In genomic region chr1:136959491-136959890, GRCm38 (mm10) we compare ENCODE assay signal across 34 mouse cellular contexts. TPM values are rescaled to one million over a fixed set of nuclear protein-coding genes. Genes with fewer than 3 reads are reported as not detected.
DNase-seq lines count a peak whose midpoint lies in the region; ATAC-seq and TF ChIP-seq lines count a peak whose summit lies in the region.
"Had no signal": no experiment of that assay in that cellular context is flagged by ENCODE, and none has a peak within 500 bp of the region (broad histone marks: within the 10 kb centered on the region; RNA-seq: fewer than 3 reads in every experiment).

No protein-coding gene starts in this region.

- H3K36me3 ChIP-seq in intestine, embryonic 14.5 days (ENCODE audit: control insufficient read depth, insufficient read depth, low read length): no peaks in the 10 kb centered on the region
- H3K36me3 ChIP-seq in intestine, embryonic 15.5 days: no peaks in the 10 kb centered on the region
- H3K36me3 ChIP-seq in liver, embryonic 13.5 days: no peaks in the 10 kb centered on the region
- no peaks in the 10 kb centered on the region for H3K36me3 ChIP-seq in small intestine, adult 2 months (ENCODE audit: control insufficient read depth, insufficient read depth, low read length)
- H3K36me3 ChIP-seq in forebrain, embryonic 13.5 days (ENCODE audit: poor library complexity, severe bottlenecking): no peaks in the 10 kb centered on the region
- H3K36me3 ChIP-seq: forebrain, embryonic 10.5 days; kidney, embryonic 15.5 days; limb, embryonic 12.5 days; midbrain, embryonic 10.5 days; neural tube, embryonic 12.5 days had no signal

- peak overlapping the region; percentile 39 for H3K4me2 ChIP-seq in intestine, embryonic 14.5 days (ENCODE audit: low read length)
- peak overlapping the region; percentile 45 for H3K4me2 ChIP-seq in intestine, embryonic 15.5 days (replicated peaks)
- peak overlapping the region; percentile 47 for H3K4me2 ChIP-seq in liver, embryonic 13.5 days
- no peak overlapping the region for H3K4me2 ChIP-seq in forebrain, embryonic 13.5 days
- H3K4me2 ChIP-seq: lung, embryonic 14.5 days had no signal

- no peaks in the 10 kb centered on the region for H3K9me3 ChIP-seq in intestine, embryonic 14.5 days (ENCODE audit: control insufficient read depth, low read length)
- no peaks in the 10 kb centered on the region for H3K9me3 ChIP-seq in intestine, embryonic 15.5 days
- no peaks in the 10 kb centered on the region for H3K9me3 ChIP-seq in liver, embryonic 13.5 days (replicated peaks)
- no peaks in the 10 kb centered on the region for H3K9me3 ChIP-seq in forebrain, embryonic 13.5 days (replicated peaks)
- H3K9me3 ChIP-seq: forebrain, embryonic 10.5 days; kidney, embryonic 15.5 days; limb, embryonic 12.5 days; midbrain, embryonic 10.5 days; neural tube, embryonic 12.5 days had no signal

- 0 out of 2 replicates have a peak overlapping the region, but pooled peaks have one; percentile 44 for H3K27ac ChIP-seq in intestine, embryonic 14.5 days (ENCODE audit: low read depth)
- peak overlapping the region; percentile 66 for H3K27ac ChIP-seq in intestine, embryonic 15.5 days
- 0 out of 2 replicates have a peak overlapping the region, but pooled peaks have one; percentile 71 for H3K27ac ChIP-seq in liver, embryonic 13.5 days
- peak overlapping the region; percentile 77 for H3K27ac ChIP-seq in small intestine, adult 2 months (ENCODE audit: insufficient read depth, low read depth, low read length)
- no peak overlapping the region for H3K27ac ChIP-seq in forebrain, embryonic 13.5 days
- H3K27ac ChIP-seq: forebrain, embryonic 10.5 days; kidney, embryonic 15.5 days; left cerebral cortex, adult 2 months; limb, embryonic 12.5 days; midbrain, embryonic 10.5 days; neural tube, embryonic 12.5 days had no signal

- peaks cover 16% of the 10 kb centered on the region for H3K27me3 ChIP-seq in intestine, embryonic 14.5 days (replicated peaks; ENCODE audit: control insufficient read depth, insufficient read depth, low read length)
- peaks cover 7% of the 10 kb centered on the region; the same call in 1 of the 2 replicates for H3K27me3 ChIP-seq in intestine, embryonic 15.5 days (replicated peaks)
- H3K27me3 ChIP-seq in liver, embryonic 13.5 days: peaks cover 44% of the 10 kb centered on the region
- no peaks in the 10 kb centered on the region for H3K27me3 ChIP-seq in small intestine, adult 2 months (ENCODE audit: control insufficient read depth, insufficient read depth, low read length)
- H3K27me3 ChIP-seq in forebrain, embryonic 13.5 days: peaks cover 59% of the 10 kb centered on the region

- DNase-seq in intestine, embryonic 14.5 days (ENCODE audit: low spot score): no peak
- no peak for DNase-seq in liver, embryonic 13.5 days
- DNase-seq in gastrocnemius, postnatal 36 days: no peak
- no peak for DNase-seq in ovary, postnatal 10 days (ENCODE audit: low spot score)
- DNase-seq: adrenal gland, postnatal 36 days; B cell, adult 2 months; cerebellum, adult 2 months; cerebellum, postnatal 14 days; gastrocnemius, postnatal 10 days; heart, postnatal 14 days; kidney, adult 18-20 months; kidney, postnatal 25 days; lung, embryonic 14.5 days; lung, postnatal 14 days; right cerebral cortex, postnatal 4 days; thymus, adult 18-20 months; thymus, postnatal 25 days had no signal

- ATAC-seq in intestine, embryonic 14.5 days (replicated peaks; ENCODE audit: low FRiP score, low TSS enrichment, low read depth): no peak
- ATAC-seq in intestine, embryonic 15.5 days: no peak
- no peak for ATAC-seq in liver, embryonic 13.5 days (ENCODE audit: low read depth)
- no peak for ATAC-seq in forebrain, embryonic 13.5 days
- ATAC-seq: forebrain, embryonic 16.5 days; hindbrain, embryonic 16.5 days; midbrain, embryonic 16.5 days had no signal

- no peak for TF ChIP-seq POLR2A in small intestine, adult 2 months (IDR thresholded peaks at IDR 0.05; ENCODE audit: low read depth, low read length)

- H3K9ac ChIP-seq in intestine, embryonic 14.5 days (ENCODE audit: low read length): peak overlapping the region; percentile 23
- H3K9ac ChIP-seq in intestine, embryonic 15.5 days: peak overlapping the region; percentile 23; the same call in 1 of the 2 replicates
- no peak overlapping the region; the same call in 1 of the 2 replicates for H3K9ac ChIP-seq in liver, embryonic 13.5 days
- H3K9ac ChIP-seq in forebrain, embryonic 13.5 days: no peak overlapping the region
- H3K9ac ChIP-seq: kidney, embryonic 15.5 days; limb, embryonic 12.5 days; lung, embryonic 14.5 days; neural tube, embryonic 12.5 days had no signal

- intact Hi-C loops in gastrocnemius, postnatal 36 days (cut with DNase I): no loop called here

- WGBS in intestine, embryonic 14.5 days: 71% methylated on average over 1 of the region's 1 CpGs
- 50% methylated on average over 1 of the region's 1 CpGs for WGBS in intestine, embryonic 15.5 days
- 42% methylated on average over 1 of the region's 1 CpGs for WGBS in liver, embryonic 13.5 days (ENCODE audit: insufficient replicate concordance)
- WGBS in small intestine, adult 2 months: 30% methylated on average over 1 of the region's 1 CpGs
- 60% methylated on average over 1 of the region's 1 CpGs for WGBS in forebrain, embryonic 13.5 days

- H3K4me1 ChIP-seq in intestine, embryonic 14.5 days (replicated peaks; ENCODE audit: control insufficient read depth, insufficient read depth, low read length): 0 out of 2 replicates have a peak, but pooled peaks cover 3% of the 10 kb centered on the region
- H3K4me1 ChIP-seq in intestine, embryonic 15.5 days (replicated peaks): no peaks in the 10 kb centered on the region
- 0 out of 2 replicates have a peak, but pooled peaks cover 2% of the 10 kb centered on the region for H3K4me1 ChIP-seq in liver, embryonic 13.5 days (replicated peaks)
- H3K4me1 ChIP-seq in small intestine, adult 2 months (ENCODE audit: control insufficient read depth, insufficient read depth, insufficient read length, low read length): peaks cover 2% of the 10 kb centered on the region
- H3K4me1 ChIP-seq in forebrain, embryonic 13.5 days: 0 out of 2 replicates have a peak, but pooled peaks cover 3% of the 10 kb centered on the region

- no peak for TF ChIP-seq CTCF in small intestine, adult 2 months (IDR thresholded peaks at IDR 0.05; ENCODE audit: extremely low read depth, insufficient read length, insufficient replicate concordance, low read depth, low read length)

- H3K4me3 ChIP-seq in intestine, embryonic 14.5 days (ENCODE audit: low read depth, low read length): peak overlapping the region; percentile 29
- H3K4me3 ChIP-seq in intestine, embryonic 15.5 days (replicated peaks): peak overlapping the region; percentile 22
- H3K4me3 ChIP-seq in liver, embryonic 13.5 days (replicated peaks): peak overlapping the region; percentile 34
- no peak overlapping the region; the same call in 1 of the 2 replicates for H3K4me3 ChIP-seq in small intestine, adult 2 months (ENCODE audit: low read depth, low read length)
- H3K4me3 ChIP-seq in forebrain, embryonic 13.5 days: no peak overlapping the region
- H3K4me3 ChIP-seq: forebrain, embryonic 10.5 days; kidney, embryonic 15.5 days; left cerebral cortex, adult 2 months; midbrain, embryonic 10.5 days; myocyte; neural tube, embryonic 12.5 days had no signal

RNA-seq across cellular contexts. Expression of gene Nr5a2, which starts 0.8 kb away (rescaled TPM):
- polyA plus RNA-seq in intestine, embryonic 14.5 days (2014; fragmentation: Nextera tagmentation; extraction: Ambion mirVana): 7.3 and 10.0 TPM in 2 replicates
- 10.4 and 10.5 TPM in 2 replicates for polyA plus RNA-seq in intestine, embryonic 15.5 days (2015; fragmentation: Nextera tagmentation; extraction: Ambion mirVana)
- 1.4 and 2.6 TPM in 2 replicates for polyA plus RNA-seq in liver, embryonic 13.5 days (2015; fragmentation: Nextera tagmentation; extraction: Ambion mirVana)
- 4.7 and 9.4 TPM in 2 replicates for polyA plus RNA-seq in small intestine, adult 2 months (2012; rRNA removed)
- under 1 TPM; 0.18 to 0.37 TPM for total RNA-seq in gastrocnemius, postnatal 36 days (2021)
- 0.35 and 0.48 TPM in 2 replicates for polyA plus RNA-seq in forebrain, embryonic 13.5 days (2015; fragmentation: Nextera tagmentation; extraction: Ambion mirVana)
- total RNA-seq: granulocyte monocyte progenitor cell, adult 5-6 weeks; layer of hippocampus, adult 18-20 months; layer of hippocampus, postnatal 14 days; left cerebral cortex, adult 2 months; left cerebral cortex, postnatal 25 days had no signal
- polyA plus RNA-seq: myocyte had no signal

Comparison
In these comparisons a context has a peak if more than half of its experiments do, and no peak if none do; other contexts are left out.
1. H3K4me3 ChIP-seq: peak in intestine, embryonic 14.5 days (single experiment), intestine, embryonic 15.5 days (single experiment) and liver, embryonic 13.5 days (single experiment); none in small intestine, adult 2 months (single experiment) and forebrain, embryonic 13.5 days (single experiment).
2. H3K9ac ChIP-seq: peak in intestine, embryonic 14.5 days (single experiment) and intestine, embryonic 15.5 days (single experiment); none in liver, embryonic 13.5 days (single experiment) and forebrain, embryonic 13.5 days (single experiment).